Mouse (Mus musculus) central nervous system, embryonic 14 days (tissue): ENCODE data around the gene Hp1bp3. TPM values are rescaled to one million over a fixed set of nuclear protein-coding genes. Genes with fewer than 3 reads are reported as not detected.

Experiments used
- polyA plus RNA-seq: library from polyadenylated mRNA; depleted of rRNA; stranded (reverse); fragments of >200 nt; gene quantifications from 2 replicates; pipeline ENCODE4 v1.2.3, GENCODE M21; 2012; rRNA removed

The Hp1bp3 gene
- 197 and 218 TPM in 2 replicates for polyA plus RNA-seq

DNA sequence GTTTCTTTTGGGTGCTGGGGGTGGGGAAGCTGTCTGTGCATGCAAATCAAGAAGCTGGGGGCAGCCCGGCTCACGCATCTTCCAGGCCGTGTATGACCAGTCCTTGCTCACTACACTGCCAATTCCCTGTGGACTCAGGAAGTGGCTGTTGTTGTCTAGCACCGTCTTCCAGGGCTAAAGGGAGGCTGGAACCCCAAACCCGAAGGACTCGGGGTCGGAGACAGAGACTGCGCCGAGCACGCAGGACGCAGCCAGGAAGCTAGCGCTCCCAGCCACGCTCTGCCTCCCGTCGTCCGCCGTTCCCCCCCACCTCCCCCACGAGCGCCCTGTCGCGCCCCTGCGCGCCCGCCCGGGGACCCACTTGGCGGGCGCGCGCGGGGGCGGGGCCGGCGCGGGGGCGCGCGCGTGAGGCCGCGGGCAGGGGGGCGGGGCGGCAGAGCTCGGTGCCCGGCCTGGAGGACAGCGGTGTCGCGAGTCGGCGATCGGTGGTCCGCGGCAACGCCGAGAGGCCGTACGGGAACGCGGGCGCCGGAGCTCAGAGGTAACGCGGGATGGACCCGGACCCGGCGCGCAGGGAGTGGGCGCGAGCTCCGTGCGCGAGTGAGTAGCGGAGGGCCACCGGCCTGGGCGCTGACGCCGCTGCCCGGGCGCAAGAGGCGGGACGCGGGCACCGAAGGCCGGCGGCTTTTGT lies at the start of gene Hp1bp3:
Hp1bp3 (plus strand) TSS at position 97 of the 691 bp plus-strand sequence.

GRCm38 (mm10) chr4:138250088-138250960 lies 34.2 kb downstream of the Hp1bp3 start, which contains the start of the genes Sh2d5 and Kif17:
Gene Sh2d5, plus strand, starts transcription at chr4:138250403.
Gene Kif17, plus strand, starts transcription at chr4:138250435.

Other genes starting within 250 kb of the Hp1bp3 start
- 156 and 163 TPM in 2 replicates for gene Eif4g3, start 223.3 kb upstream of the Hp1bp3 start, polyA plus RNA-seq
- gene Sh2d5, start 34.1 kb downstream of the Hp1bp3 start, polyA plus RNA-seq = 15.4 and 18.3 TPM in 2 replicates
- 2.6 and 3.3 TPM in 2 replicates for gene Kif17, start 34.1 kb downstream of the Hp1bp3 start, polyA plus RNA-seq
- 147 and 192 TPM in 2 replicates for gene Ddost, start 88.4 kb downstream of the Hp1bp3 start, polyA plus RNA-seq
- 71.1 and 71.6 TPM in 2 replicates for gene Pink1, start 110.0 kb downstream of the Hp1bp3 start, polyA plus RNA-seq
- 2.0 and 2.7 TPM in 2 replicates for gene Cda, start 151.7 kb downstream of the Hp1bp3 start, polyA plus RNA-seq
- 2.4 and 2.7 TPM in 2 replicates for gene Fam43b, start 180.2 kb downstream of the Hp1bp3 start, polyA plus RNA-seq
- gene Mul1, start 218.4 kb downstream of the Hp1bp3 start, polyA plus RNA-seq = 18.8 and 23.8 TPM in 2 replicates
- 29.1 and 30.4 TPM in 2 replicates for gene Camk2n1, start 238.0 kb downstream of the Hp1bp3 start, polyA plus RNA-seq